Mouse (Mus musculus) ovary, postnatal 36 days (tissue): ENCODE measurements around the gene Itsn1.

Experiments
- DNase-seq: peaks from one replicate; pipeline ENCODE4 v3.0.0; 2022; ENCODE audit warnings: low spot score, mixed read lengths

Itsn1 gene

GRCm38 (mm10) chr16:91811876-91812275, 82.8 kb downstream of the Itsn1 start:
- no peak for DNase-seq

DNA sequence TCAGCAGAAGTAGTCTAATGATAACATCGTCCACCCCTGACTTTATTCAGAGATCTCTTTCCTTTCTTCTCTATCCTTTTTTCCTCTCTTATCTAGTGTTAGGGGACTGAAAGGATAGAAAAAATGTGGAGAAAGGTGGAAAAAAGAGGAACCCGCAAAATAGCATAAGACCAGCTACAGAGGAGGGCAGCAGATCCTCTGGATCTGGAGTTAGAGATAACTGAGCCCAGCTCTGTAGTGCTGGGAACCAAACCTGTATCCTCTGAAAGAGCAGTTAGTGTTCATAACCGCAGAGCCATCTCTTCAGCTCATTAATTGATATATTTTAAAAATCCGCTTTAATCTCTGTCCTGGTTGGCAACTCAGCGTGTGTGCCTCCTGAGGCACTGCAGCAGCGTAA, 84.5 kb downstream of the Itsn1 start:
- DNase-seq, result no peak

- no peak for DNase-seq
Observed at GRCm38 (mm10) chr16:91815067-91815466, 86.0 kb downstream of the Itsn1 start.

DNA sequence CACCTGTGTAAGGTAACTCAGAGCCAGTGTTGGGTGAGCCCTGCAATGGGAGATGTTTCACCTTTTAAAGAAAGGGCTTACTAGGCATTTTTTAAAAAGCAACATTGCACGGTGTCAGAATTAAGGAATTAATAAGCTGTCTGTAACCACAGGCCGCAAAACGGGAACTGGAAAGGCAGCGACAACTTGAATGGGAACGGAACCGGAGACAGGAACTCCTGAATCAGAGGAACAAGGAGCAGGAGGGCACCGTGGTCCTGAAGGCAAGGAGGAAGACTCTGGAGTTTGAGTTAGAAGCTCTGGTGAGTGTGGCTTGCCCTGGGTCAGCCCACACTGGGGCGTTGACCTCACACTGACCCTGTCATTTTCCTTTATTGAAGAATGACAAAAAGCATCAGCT, 91.2 kb downstream of the Itsn1 start:
- no peak for DNase-seq

GRCm38 (mm10) chr16:91822325-91822724, 93.2 kb downstream of the Itsn1 start:
- no peak for DNase-seq

GRCm38 (mm10) chr16:91822759-91823158, 93.7 kb downstream of the Itsn1 start:
- no peak for DNase-seq

- DNase-seq, result no peak
Observed at GRCm38 (mm10) chr16:91825774-91826325, 96.8 kb downstream of the Itsn1 start.

GRCm38 (mm10) chr16:91826893-91827292, 97.8 kb downstream of the Itsn1 start:
- no peak for DNase-seq

GRCm38 (mm10) chr16:91827456-91827855, 98.4 kb downstream of the Itsn1 start:
- no peak for DNase-seq

GRCm38 (mm10) chr16:91828160-91828559, 99.1 kb downstream of the Itsn1 start:
- DNase-seq, result no peak

- DNase-seq, result no peak
Observed at GRCm38 (mm10) chr16:91828603-91829002, 99.5 kb downstream of the Itsn1 start.

DNA sequence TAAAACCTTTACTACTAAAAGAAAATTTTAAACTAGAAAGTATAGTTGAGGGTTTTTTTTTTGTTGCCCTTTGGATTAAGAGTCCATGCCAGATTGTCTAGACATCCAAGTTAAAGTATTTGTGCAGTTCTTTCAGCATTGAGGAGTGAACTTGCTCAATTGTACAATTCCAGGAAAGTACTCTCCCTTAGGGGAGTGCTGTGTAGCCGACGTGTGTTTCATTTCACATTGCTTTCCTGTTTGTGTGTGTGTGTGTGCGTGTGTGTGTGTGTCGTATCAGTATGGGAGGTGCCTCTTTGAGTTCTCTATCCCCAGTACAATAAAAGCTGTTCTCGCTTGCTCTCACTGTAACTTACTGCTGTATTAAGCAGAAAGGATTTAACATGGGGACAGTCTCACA, 100.0 kb downstream of the Itsn1 start:
- DNase-seq, result no peak

- no peak for DNase-seq
Observed at GRCm38 (mm10) chr16:91830260-91830659, 101.2 kb downstream of the Itsn1 start.

- no peak for DNase-seq
Observed at GRCm38 (mm10) chr16:91833121-91833520, 104.0 kb downstream of the Itsn1 start.

DNA sequence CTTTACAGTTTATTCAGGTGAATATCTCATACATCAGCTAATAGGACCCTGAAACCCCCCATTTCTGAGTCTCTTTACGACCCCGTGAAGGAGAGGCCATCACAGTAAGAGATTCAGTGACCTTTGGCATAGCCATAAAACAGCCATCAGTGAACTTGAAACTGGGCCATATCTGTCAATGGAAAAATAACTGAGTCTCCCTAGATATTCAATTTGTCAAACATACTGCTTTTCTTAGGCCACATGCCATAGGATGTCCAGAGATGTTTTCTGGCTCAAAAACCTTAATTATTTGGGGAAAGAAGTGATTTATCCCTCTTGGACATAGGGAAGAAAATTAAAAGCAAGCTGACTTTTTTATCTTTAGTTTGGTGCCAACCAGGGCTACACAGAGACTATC, 104.5 kb downstream of the Itsn1 start:
- no peak for DNase-seq

DNA sequence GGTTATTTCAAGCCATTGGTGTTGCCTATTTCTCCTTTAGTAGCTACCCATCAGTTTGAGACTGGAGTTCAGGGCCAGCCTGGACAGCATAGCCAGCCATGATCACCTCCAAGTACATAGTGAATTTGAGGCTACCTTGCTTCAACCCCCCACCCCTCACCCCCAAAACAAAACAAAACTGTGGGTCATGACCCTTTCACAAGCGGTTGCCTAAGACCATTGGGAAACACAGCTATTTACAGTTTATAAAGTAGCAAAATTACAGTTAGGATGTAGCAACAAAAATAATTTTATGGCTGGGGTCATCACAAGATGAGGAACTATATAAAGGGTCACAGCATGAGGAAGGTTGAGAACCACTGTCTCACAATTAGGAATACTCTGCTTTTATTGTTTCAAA, 104.9 kb downstream of the Itsn1 start:
- DNase-seq, result no peak

- no peak for DNase-seq
Observed at GRCm38 (mm10) chr16:91835790-91836189, 106.7 kb downstream of the Itsn1 start.

- no peak for DNase-seq
Observed at GRCm38 (mm10) chr16:91836592-91837557, 107.8 kb downstream of the Itsn1 start.

DNA sequence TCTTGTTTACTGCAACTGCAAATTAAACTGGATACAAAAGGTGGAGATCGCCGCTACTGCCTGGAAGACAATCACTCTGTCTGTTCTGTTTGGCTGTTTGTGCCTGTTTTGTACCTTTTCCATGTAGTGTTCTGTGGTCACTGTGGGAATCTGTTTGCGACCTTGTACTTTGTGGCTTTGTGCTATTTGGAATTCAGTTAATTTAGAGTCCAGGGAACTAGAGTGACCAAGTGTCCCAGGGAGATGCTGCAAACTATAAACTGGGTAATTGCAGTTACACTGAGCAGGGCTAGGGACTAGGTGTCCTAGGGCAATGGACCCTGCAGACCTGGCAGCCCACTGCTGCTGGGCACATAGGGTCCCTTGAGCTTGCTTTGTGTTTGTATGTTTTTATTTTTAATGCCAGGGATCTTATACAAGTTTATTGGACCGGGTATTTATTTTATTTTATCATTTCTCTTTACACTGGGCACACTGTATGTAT, 108.5 kb downstream of the Itsn1 start:
- no peak for DNase-seq

DNA sequence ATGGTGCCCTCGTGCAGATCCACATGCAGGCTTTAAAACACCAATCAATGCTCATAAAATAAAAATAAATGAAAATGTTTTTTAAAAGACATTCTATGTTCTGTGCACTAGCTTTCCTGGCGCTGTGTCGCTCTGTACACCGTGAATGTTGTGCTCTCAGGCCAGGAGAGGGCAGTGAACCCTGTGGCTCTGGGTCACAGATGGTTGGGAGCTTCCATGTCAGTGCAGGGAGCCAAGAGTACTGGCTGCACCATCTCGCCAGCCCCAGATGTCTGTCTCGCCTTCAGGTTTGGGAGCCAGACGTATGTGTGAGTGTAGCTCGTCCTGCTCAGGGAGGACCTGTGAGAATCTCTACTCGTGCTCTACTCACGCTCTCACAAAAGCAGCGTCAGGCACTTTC, 109.7 kb downstream of the Itsn1 start:
- DNase-seq, result no peak

DNA sequence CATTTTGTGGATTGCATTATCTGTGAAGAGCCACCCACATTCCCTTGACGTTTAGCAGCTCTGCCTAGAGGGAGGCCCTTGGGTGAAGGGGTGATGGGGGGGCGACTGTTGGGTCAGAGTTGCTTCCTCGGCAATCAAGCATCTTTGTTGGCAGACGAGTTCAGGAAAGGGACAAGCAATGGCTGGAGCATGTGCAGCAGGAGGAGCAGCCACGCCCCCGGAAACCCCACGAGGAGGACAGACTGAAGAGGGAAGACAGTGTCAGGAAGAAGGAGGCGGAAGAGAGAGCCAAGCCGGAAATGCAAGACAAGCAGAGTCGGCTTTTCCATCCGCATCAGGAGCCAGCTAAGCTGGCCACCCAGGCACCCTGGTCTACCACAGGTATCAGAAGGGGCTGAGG, 110.4 kb downstream of the Itsn1 start:
- DNase-seq, result no peak

- DNase-seq, result no peak
Observed at GRCm38 (mm10) chr16:91841026-91841630, 112.0 kb downstream of the Itsn1 start.
